Mouse (Mus musculus): ENCODE data around the gene Lrrc55. TPM values are rescaled to one million over a fixed set of nuclear protein-coding genes. Genes with fewer than 3 reads are reported as not detected.
A peak's percentile ranks its signal among the peaks of the same experiment; 100 is the strongest.

Lrrc55 gene
- total and polyA plus RNA-seq, 3 experiments, result 0.81 to 1.6 (median 1.3) TPM

DNA sequence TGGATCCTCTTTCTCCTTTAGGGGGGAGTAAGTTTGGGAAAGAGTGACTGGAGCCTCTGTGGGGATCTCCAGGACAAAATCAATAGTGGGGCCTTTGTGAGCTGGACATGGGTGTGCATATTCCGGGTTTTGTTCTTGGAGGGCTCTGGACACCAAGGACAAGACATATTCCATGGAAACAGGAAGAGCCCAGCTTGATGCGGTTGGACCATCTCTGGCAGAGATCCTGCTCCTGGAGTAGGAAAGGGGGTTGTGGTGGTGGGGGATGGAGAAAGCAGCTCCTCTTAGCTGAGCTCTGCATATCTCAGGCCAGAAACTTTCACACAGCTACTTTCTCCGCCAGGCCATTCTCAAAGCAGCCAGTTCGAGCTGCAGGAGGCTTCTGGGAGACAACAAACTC lies 57.6 kb downstream of the Lrrc55 start:
- Histone ChIP-seq H3K9ac (ENCODE audit: low read depth, low read length) (peak overlapping the region; percentile 69), H3K4me1 (ENCODE audit: control insufficient read depth, insufficient read depth, low read length) (peaks cover 5% of the 10 kb centered on the region), H3K79me2 (replicated peaks; ENCODE audit: control insufficient read depth, insufficient read depth, low read length) (no peaks in the 10 kb centered on the region; the same call in 1 of the 2 replicates), H3K4me3 (peak overlapping the region; percentile 57), H3K27me3 (ENCODE audit: control insufficient read depth, insufficient read depth, low read length) (no peaks in the 10 kb centered on the region), H3K36me3 (ENCODE audit: control insufficient read depth, insufficient read depth, low read length) (no peaks in the 10 kb centered on the region; the same call in 1 of the 2 replicates), H3K27ac (peak overlapping the region; percentile 90)
- no peak for TF ChIP-seq CTCF (IDR thresholded peaks at IDR 0.05)
- intact Hi-C loops (cut with DNase I), result no loop called here
- 24% methylated on average over 4 of the region's 4 CpGs for WGBS
- DNase-seq, result no peak

DNA sequence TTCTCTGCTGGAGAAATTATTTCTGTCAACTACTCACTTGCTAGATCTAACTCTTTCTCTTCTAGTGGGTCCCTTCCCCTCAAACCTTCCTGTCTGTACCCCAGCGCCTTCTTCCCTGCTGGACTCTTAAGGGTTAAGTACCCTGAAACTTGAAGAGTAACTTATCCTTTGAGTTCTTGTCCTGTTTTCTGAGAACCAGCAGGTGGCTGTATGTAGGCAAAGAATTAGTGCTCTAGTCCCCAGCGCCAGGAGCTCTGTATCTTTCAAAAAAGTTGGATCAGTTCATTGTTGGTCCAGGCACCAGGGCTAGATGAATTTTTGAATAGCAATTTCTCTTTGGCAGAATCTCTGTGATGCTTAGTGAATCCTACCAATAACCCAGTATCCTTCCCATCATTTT lies 58.9 kb downstream of the Lrrc55 start:
- 30% methylated on average over 2 of the region's 2 CpGs for WGBS
- intact Hi-C loops (cut with DNase I), result no loop called here
- Histone ChIP-seq H3K4me3 (peak overlapping the region; percentile 57), H3K27me3 (ENCODE audit: control insufficient read depth, insufficient read depth, low read length) (no peaks in the 10 kb centered on the region), H3K9ac (ENCODE audit: low read depth, low read length) (peak overlapping the region; percentile 69), H3K79me2 (replicated peaks; ENCODE audit: control insufficient read depth, insufficient read depth, low read length) (no peaks in the 10 kb centered on the region; the same call in 1 of the 2 replicates), H3K4me1 (ENCODE audit: control insufficient read depth, insufficient read depth, low read length) (peaks cover 6% of the 10 kb centered on the region), H3K27ac (peak overlapping the region; percentile 90), H3K36me3 (ENCODE audit: control insufficient read depth, insufficient read depth, low read length) (no peaks in the 10 kb centered on the region; the same call in 1 of the 2 replicates)
- DNase-seq, result no peak
- peak; percentile 56 for TF ChIP-seq CTCF (IDR thresholded peaks at IDR 0.05)
- TF ChIP-seq POLR2A (IDR thresholded peaks at IDR 0.05; ENCODE audit: insufficient read depth, low read depth, low read length), result no peak

- no peaks in the 10 kb centered on the region for H3K27me3 ChIP-seq (ENCODE audit: control insufficient read depth, insufficient read depth, low read length)
- WGBS, result 31% methylated on average over 10 of the region's 10 CpGs
- no peaks in the 10 kb centered on the region; the same call in 1 of the 2 replicates for H3K36me3 ChIP-seq (ENCODE audit: control insufficient read depth, insufficient read depth, low read length)
- H3K4me3 ChIP-seq, result peak overlapping the region; percentile 57
- TF ChIP-seq POLR2A (IDR thresholded peaks at IDR 0.05; ENCODE audit: insufficient read depth, low read depth, low read length) (no peak), CTCF (IDR thresholded peaks at IDR 0.05) (no peak)
- peak overlapping the region; percentile 90 for H3K27ac ChIP-seq
- DNase-seq, result no peak
- peak overlapping the region; percentile 69 for H3K9ac ChIP-seq (ENCODE audit: low read depth, low read length)
- H3K4me1 ChIP-seq (ENCODE audit: control insufficient read depth, insufficient read depth, low read length), result peaks cover 8% of the 10 kb centered on the region
- intact Hi-C loops (cut with DNase I), result loop anchor here (2.0 kb wide), 1 partner anchor 41 kb away; no protein-coding TSS in a partner anchor
- H3K79me2 ChIP-seq (replicated peaks; ENCODE audit: control insufficient read depth, insufficient read depth, low read length), result no peaks in the 10 kb centered on the region; the same call in 1 of the 2 replicates
These were observed 59.3 kb downstream of the Lrrc55 start for GRCm38 (mm10) chr2:85137601-85138140.

DNA sequence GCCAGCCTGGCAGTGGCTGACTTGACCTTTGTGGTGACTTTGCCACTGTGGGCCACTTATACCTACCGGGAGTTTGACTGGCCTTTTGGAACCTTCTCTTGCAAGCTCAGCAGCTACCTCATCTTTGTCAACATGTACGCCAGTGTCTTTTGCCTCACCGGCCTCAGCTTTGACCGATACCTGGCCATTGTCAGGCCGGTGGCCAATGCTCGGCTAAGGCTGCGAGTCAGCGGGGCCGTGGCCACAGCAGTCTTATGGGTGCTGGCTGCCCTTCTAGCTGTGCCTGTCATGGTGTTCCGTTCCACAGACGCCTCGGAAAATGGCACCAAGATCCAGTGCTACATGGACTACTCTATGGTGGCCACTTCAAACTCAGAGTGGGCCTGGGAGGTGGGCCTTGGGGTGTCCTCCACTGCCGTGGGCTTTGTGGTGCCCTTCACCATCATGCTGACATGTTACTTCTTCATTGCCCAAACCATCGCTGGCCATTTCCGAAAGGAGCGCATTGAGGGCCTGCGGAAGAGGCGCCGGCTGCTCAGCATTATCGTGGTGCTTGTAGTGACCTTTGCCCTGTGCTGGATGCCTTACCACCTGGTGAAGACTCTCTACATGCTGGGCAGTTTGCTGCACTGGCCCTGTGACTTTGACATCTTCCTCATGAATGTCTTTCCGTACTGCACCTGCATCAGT lies 60.0 kb downstream of the Lrrc55 start:
- peak overlapping the region; percentile 57 for H3K4me3 ChIP-seq
- DNase-seq, result peak in 1 of 2 experiments; percentile 44

DNA sequence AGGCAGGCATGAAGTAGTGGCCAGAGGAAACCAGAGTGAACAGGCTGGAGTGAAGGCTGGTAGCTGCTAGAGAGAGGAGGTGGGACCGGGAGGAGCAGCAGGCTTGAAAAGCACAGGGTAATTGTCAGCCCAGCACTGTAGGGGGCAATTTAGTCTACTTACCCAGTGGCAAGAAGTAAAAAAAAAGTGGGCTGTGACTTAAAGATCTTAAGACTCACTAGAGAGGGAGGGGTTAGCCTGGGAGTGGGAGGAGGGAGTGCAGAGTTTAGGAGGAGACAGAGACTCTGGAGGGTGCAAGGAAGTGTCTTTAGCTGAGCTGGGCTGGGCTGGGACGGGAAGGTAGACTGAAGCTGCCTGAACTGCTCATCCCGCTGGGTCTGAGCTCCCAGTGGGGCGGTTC lies 60.9 kb downstream of the Lrrc55 start, which contains the start of gene Aplnr:
TSS of gene Aplnr (plus strand) at position 137 of the 400 bp plus-strand sequence.
- DNase-seq, result peak; percentile 62 to 70
- Histone ChIP-seq H3K27me3 (ENCODE audit: control insufficient read depth, insufficient read depth, low read length) (no peaks in the 10 kb centered on the region), H3K9ac (ENCODE audit: low read depth, low read length) (peak within 1 kb of the TSS; percentile 63), H3K4me3 (peak within 1 kb of the TSS; percentile 57), H3K4me1 (ENCODE audit: control insufficient read depth, insufficient read depth, low read length) (peaks cover 13% of the 10 kb centered on the region), H3K36me3 (ENCODE audit: control insufficient read depth, insufficient read depth, low read length) (peaks cover 3% of the 10 kb centered on the region), H3K79me2 (replicated peaks; ENCODE audit: control insufficient read depth, insufficient read depth, low read length) (no peaks in the 10 kb centered on the region; the same call in 1 of the 2 replicates), H3K27ac (peak within 1 kb of the TSS; percentile 90)
- intact Hi-C loops (cut with DNase I), result loop anchor here (2.0 kb wide), 1 partner anchor 43 kb away; no protein-coding TSS in a partner anchor
- TF ChIP-seq POLR2A (IDR thresholded peaks at IDR 0.05; ENCODE audit: insufficient read depth, low read depth, low read length) (peak; percentile 98), CTCF (IDR thresholded peaks at IDR 0.05) (peak; percentile 35), EP300 (IDR thresholded peaks at IDR 0.05; ENCODE audit: insufficient read depth, low read depth, low read length) (0 out of 2 replicates have a peak, but pooled peaks have one; percentile 39)
- WGBS, result 29% methylated on average over 4 of the region's 4 CpGs

More for the DNA sequence above, 60.0 kb downstream of the Lrrc55 start:
- H3K4me1 ChIP-seq (ENCODE audit: control insufficient read depth, insufficient read depth, low read length), result peaks cover 11% of the 10 kb centered on the region
- intact Hi-C loops (cut with DNase I), result loop anchor here (2.0 kb wide), 1 partner anchor 42 kb away; no protein-coding TSS in a partner anchor
- no peaks in the 10 kb centered on the region for H3K27me3 ChIP-seq (ENCODE audit: control insufficient read depth, insufficient read depth, low read length)
- peaks cover 1% of the 10 kb centered on the region for H3K36me3 ChIP-seq (ENCODE audit: control insufficient read depth, insufficient read depth, low read length)
- no peaks in the 10 kb centered on the region; the same call in 1 of the 2 replicates for H3K79me2 ChIP-seq (replicated peaks; ENCODE audit: control insufficient read depth, insufficient read depth, low read length)
- 55% methylated on average over 21 of the region's 21 CpGs for WGBS
- H3K27ac ChIP-seq, result peak overlapping the region; percentile 90
- peak overlapping the region; percentile 63 for H3K9ac ChIP-seq (ENCODE audit: low read depth, low read length)
- TF ChIP-seq CTCF (IDR thresholded peaks at IDR 0.05), result no peak

- Histone ChIP-seq H3K79me2 (replicated peaks; ENCODE audit: control insufficient read depth, insufficient read depth, low read length) (no peaks in the 10 kb centered on the region), H3K27ac (peak overlapping the region; percentile 90), H3K36me3 (ENCODE audit: control insufficient read depth, insufficient read depth, low read length) (peaks cover 3% of the 10 kb centered on the region; the same call in 1 of the 2 replicates), H3K27me3 (ENCODE audit: control insufficient read depth, insufficient read depth, low read length) (no peaks in the 10 kb centered on the region), H3K4me3 (no peak overlapping the region), H3K9ac (ENCODE audit: low read depth, low read length) (no peak overlapping the region), H3K4me1 (ENCODE audit: control insufficient read depth, insufficient read depth, low read length) (peaks cover 14% of the 10 kb centered on the region)
- 21% methylated on average over 1 of the region's 1 CpGs for WGBS
- no peak for DNase-seq
- intact Hi-C loops (cut with DNase I), result no loop called here
- no peak for TF ChIP-seq CTCF (IDR thresholded peaks at IDR 0.05)
- TF ChIP-seq EP300 (IDR thresholded peaks at IDR 0.05; ENCODE audit: insufficient read depth, low read depth, low read length), result no peak
- TF ChIP-seq POLR2A (IDR thresholded peaks at IDR 0.05; ENCODE audit: insufficient read depth, low read depth, low read length), result no peak
These were observed 61.9 kb downstream of the Lrrc55 start for GRCm38 (mm10) chr2:85135099-85135498.
